Comparison of ENCODE assay signal across 14 mouse cellular contexts in genomic region chr14:73175814-73176213, GRCm38 (mm10). TPM values are rescaled to one million over a fixed set of nuclear protein-coding genes. Genes with fewer than 3 reads are reported as not detected.
DNase-seq lines count a peak whose midpoint lies in the region; ATAC-seq and TF ChIP-seq lines count a peak whose summit lies in the region.
"Had no signal": no experiment of that assay in that cellular context is flagged by ENCODE, and none has a peak within 500 bp of the region (broad histone marks: within the 10 kb centered on the region; RNA-seq: fewer than 3 reads in every experiment).

No protein-coding gene starts in this region.

- H3K27me3 ChIP-seq in liver, embryonic 11.5 days (replicated peaks; ENCODE audit: control insufficient read depth, insufficient read depth, low read length) = no peaks in the 10 kb centered on the region
- H3K27me3 ChIP-seq in midbrain, embryonic 15.5 days (replicated peaks) = no peaks in the 10 kb centered on the region
- H3K27me3 ChIP-seq: midbrain, embryonic 12.5 days; stomach, embryonic 15.5 days had no signal

- H3K27ac ChIP-seq in liver, embryonic 11.5 days (ENCODE audit: low read depth, low read length) = 0 out of 2 replicates have a peak overlapping the region, but pooled peaks have one; percentile 43
- peak overlapping the region; percentile 99 for H3K27ac ChIP-seq in bone marrow macrophage, adult 2 months (ENCODE audit: insufficient read depth, low read depth, low read length)
- H3K27ac ChIP-seq in midbrain, embryonic 15.5 days = no peak overlapping the region
- H3K27ac ChIP-seq: hindbrain, embryonic 14.5 days; kidney, postnatal 0 days; midbrain, embryonic 12.5 days; stomach, embryonic 15.5 days had no signal

- 56% methylated on average over 6 of the region's 6 CpGs for WGBS in liver, embryonic 11.5 days
- WGBS in midbrain, embryonic 15.5 days = 93% methylated on average over 6 of the region's 6 CpGs

- H3K9ac ChIP-seq in liver, embryonic 11.5 days (ENCODE audit: low read depth, low read length) = no peak overlapping the region
- H3K9ac ChIP-seq in midbrain, embryonic 15.5 days = no peak overlapping the region
- H3K9ac ChIP-seq: hindbrain, embryonic 14.5 days; midbrain, embryonic 12.5 days; stomach, embryonic 15.5 days had no signal

- no peak for DNase-seq in liver, embryonic 11.5 days (ENCODE audit: low spot score)
- DNase-seq in liver = no peak
- peak; percentile 27 to 54 for DNase-seq in thymus, postnatal 36 days
- DNase-seq in urinary bladder, postnatal 10 days (ENCODE audit: low spot score) = no peak
- no peak for DNase-seq in cerebellum, adult 11-12 months
- DNase-seq: retina, postnatal 1 day had no signal

- ATAC-seq in liver, embryonic 11.5 days (replicated peaks; ENCODE audit: low FRiP score) = peak; percentile 48; the same call in 1 of the 2 replicates
- ATAC-seq in megakaryocyte, adult 5-6 weeks (ENCODE audit: poor library complexity, severe bottlenecking) = peak; percentile 85
- no peak for ATAC-seq in midbrain, embryonic 15.5 days (replicated peaks)
- ATAC-seq: forebrain, embryonic 14.5 days had no signal

- no peaks in the 10 kb centered on the region for H3K9me3 ChIP-seq in liver, embryonic 11.5 days (ENCODE audit: control insufficient read depth, low read length)
- no peaks in the 10 kb centered on the region for H3K9me3 ChIP-seq in midbrain, embryonic 15.5 days
- H3K9me3 ChIP-seq: midbrain, embryonic 12.5 days; stomach, embryonic 15.5 days had no signal

- H3K36me3 ChIP-seq in liver, embryonic 11.5 days (ENCODE audit: control insufficient read depth, insufficient read depth, low read length) = peaks cover 5% of the 10 kb centered on the region; the same call in 1 of the 2 replicates
- peaks cover 8% of the 10 kb centered on the region; the same call in 1 of the 2 replicates for H3K36me3 ChIP-seq in midbrain, embryonic 15.5 days (replicated peaks)

- H3K4me1 ChIP-seq in liver, embryonic 11.5 days (replicated peaks; ENCODE audit: control insufficient read depth, insufficient read depth, low read length) = peaks cover 16% of the 10 kb centered on the region
- H3K4me1 ChIP-seq in bone marrow macrophage, adult 2 months (ENCODE audit: control insufficient read depth, insufficient read depth, low read length) = peaks cover 86% of the 10 kb centered on the region
- H3K4me1 ChIP-seq in midbrain, embryonic 15.5 days = no peaks in the 10 kb centered on the region
- H3K4me1 ChIP-seq: midbrain, embryonic 12.5 days; stomach, embryonic 15.5 days had no signal

- no peak for TF ChIP-seq POLR2A in bone marrow macrophage, adult 2 months (IDR thresholded peaks at IDR 0.05; ENCODE audit: borderline replicate concordance, low read depth, low read length)

- H3K4me3 ChIP-seq in liver, embryonic 11.5 days (ENCODE audit: low read depth, low read length) = no peak overlapping the region
- H3K4me3 ChIP-seq in bone marrow macrophage, adult 2 months (ENCODE audit: insufficient read depth, low read length) = no peak overlapping the region
- H3K4me3 ChIP-seq in midbrain, embryonic 15.5 days = no peak overlapping the region
- H3K4me3 ChIP-seq: midbrain, embryonic 12.5 days; stomach, embryonic 15.5 days had no signal

- no peak for TF ChIP-seq CTCF in bone marrow macrophage, adult 2 months (IDR thresholded peaks at IDR 0.05; ENCODE audit: low read depth, low read length)

- H3K4me2 ChIP-seq in liver, embryonic 11.5 days = no peak overlapping the region
- no peak overlapping the region for H3K4me2 ChIP-seq in midbrain, embryonic 15.5 days
- H3K4me2 ChIP-seq: hindbrain, embryonic 14.5 days; midbrain, embryonic 12.5 days; stomach, embryonic 15.5 days had no signal

RNA-seq across cellular contexts. Expression of gene Rcbtb2, which starts 53.0 kb away (rescaled TPM):
- polyA plus RNA-seq in liver, embryonic 11.5 days (2014; fragmentation: Nextera tagmentation; extraction: Ambion mirVana) = 56.3 and 56.9 TPM in 2 replicates
- polyA plus RNA-seq in bone marrow macrophage, adult 2 months (2012; ENCODE audit: insufficient read depth, insufficient read length, missing spikeins) = 371 and 386 TPM in 2 replicates
- 68.3 and 69.2 TPM in 2 replicates for total RNA-seq in megakaryocyte, adult 5-6 weeks (2015)
- total RNA-seq in megakaryocyte, adult 5-6 weeks (2017) = 35.9 and 37.7 TPM in 2 replicates
- 60.3 and 68.6 TPM in 2 replicates for polyA plus RNA-seq in midbrain, embryonic 15.5 days (2015; fragmentation: Nextera tagmentation; extraction: Ambion mirVana)

Comparison
In these comparisons a context has a peak if more than half of its experiments do, and no peak if none do; other contexts are left out.
1. DNase-seq: peak in thymus, postnatal 36 days (2 of 2); none in liver, embryonic 11.5 days (single experiment), liver (single experiment), urinary bladder, postnatal 10 days (single experiment) and cerebellum, adult 11-12 months (single experiment).